Mouse (Mus musculus) MEL (cell line): ENCODE results near the gene 4933428M09Rik. TPM values are rescaled to one million over a fixed set of nuclear protein-coding genes. Genes with fewer than 3 reads are reported as not detected.
A peak's percentile ranks its signal among the peaks of the same experiment; 100 is the strongest.
"Not testable (repeated sequence)": the region's sequence is repeated elsewhere in the genome, so short reads cannot be mapped to it uniquely, and the experiment has no call there.

Experiments
- DNase-seq: peaks from one replicate; pipeline ENCODE4 v3.0.0; 2011; ENCODE audit warnings: low read depth, low spot score
- H3K27ac ChIP-seq: 2 replicates; pipeline ENCODE4 v1.5.1; 2012; ENCODE audit warnings: low read depth, mild to moderate bottlenecking, control low read depth, low read length, moderate library complexity; ENCODE audit not compliant: control insufficient read depth
- H3K27me3 ChIP-seq, 2 experiments: fragments of 150-350 bp in 1 of 2; sonication (generic) in 1 of 2; 2 replicates each; pipeline ENCODE4 v1.6.1; 2012; ENCODE audit warnings: low read length in 2 of 2, mild to moderate bottlenecking in 2 of 2, improper control_type of control experiment in 1 of 2, moderate library complexity in 1 of 2; ENCODE audit not compliant: insufficient read depth in 2 of 2, control insufficient read depth in 1 of 2
- H3K36me3 ChIP-seq, 2 experiments: 2 replicates each; pipeline ENCODE4 v1.6.1; 2012 to 2014; ENCODE audit warnings: low read length in 2 of 2, improper control_type of control experiment in 1 of 2, inconsistent platforms in 1 of 2, mild to moderate bottlenecking in 1 of 2; ENCODE audit not compliant: insufficient read depth in 2 of 2, control insufficient read depth in 1 of 2
- H3K4me1 ChIP-seq, 2 experiments: fragments of 150-350 bp in 1 of 2; sonication (generic) in 1 of 2; 2 replicates each; pipeline ENCODE4 v1.6.1; 2012; ENCODE audit warnings: low read length in 2 of 2, improper control_type of control experiment in 1 of 2, mild to moderate bottlenecking in 1 of 2; ENCODE audit not compliant: insufficient read depth in 2 of 2, control insufficient read depth in 1 of 2
- H3K4me3 ChIP-seq, 2 experiments: fragments of 150-350 bp in 1 of 2; sonication (generic) in 1 of 2; 2 replicates each; pipeline ENCODE4 v1.5.1; 2012; ENCODE audit warnings: low read depth in 2 of 2, low read length in 2 of 2, mild to moderate bottlenecking in 2 of 2, moderate library complexity in 2 of 2, control low read depth in 1 of 2, improper control_type of control experiment in 1 of 2; ENCODE audit not compliant: control insufficient read depth in 1 of 2, insufficient read depth in 1 of 2
- H3K79me2 ChIP-seq: 2 replicates; pipeline ENCODE4 v1.6.1; 2012; ENCODE audit warnings: mild to moderate bottlenecking, low read length, moderate library complexity; ENCODE audit not compliant: control insufficient read depth, poor library complexity, insufficient read depth
- H3K9ac ChIP-seq: 2 replicates; pipeline ENCODE4 v1.6.1; 2012; ENCODE audit warnings: low read depth, mild to moderate bottlenecking, control low read depth, low read length, moderate library complexity; ENCODE audit not compliant: control insufficient read depth, poor library complexity, severe bottlenecking
- H3K9me3 ChIP-seq: fragments of 150-350 bp; sonication (generic); replicated peaks from 2 replicates; pipeline ENCODE4 v1.6.1; 2012; ENCODE audit warnings: mild to moderate bottlenecking, low read length, improper control_type of control experiment, moderate library complexity; ENCODE audit not compliant: insufficient read depth
- BHLHE40 ChIP-seq: IDR thresholded peaks from 2 replicates; pipeline ENCODE4 v1.6.1; 2012; ENCODE audit warnings: low read depth, mild to moderate bottlenecking, inconsistent platforms, low read length, improper control_type of control experiment, borderline replicate concordance
- CHD1 ChIP-seq: IDR thresholded peaks from 2 replicates; pipeline ENCODE4 v1.6.1; 2012; ENCODE audit warnings: low read depth, mild to moderate bottlenecking, inconsistent platforms, low read length, improper control_type of control experiment
- CTCF ChIP-seq, 3 experiments: IDR thresholded peaks in 2 of 3; conservative IDR thresholded peaks in 1 of 3; 2 replicates each; pipeline ENCODE4 v1.5.1; 2011 to 2012; ENCODE audit warnings: low read length in 3 of 3, low read depth in 2 of 3, mild to moderate bottlenecking in 2 of 3, improper control_type of control experiment in 1 of 3, inconsistent platforms in 1 of 3, mixed read lengths in 1 of 3, moderate library complexity in 1 of 3; ENCODE audit not compliant: control insufficient read depth in 1 of 3, insufficient read depth in 1 of 3, poor library complexity in 1 of 3, severe bottlenecking in 1 of 3
- ELF1 ChIP-seq: IDR thresholded peaks from 2 replicates; pipeline ENCODE4 v1.6.1; 2014; ENCODE audit warnings: low read depth, mild to moderate bottlenecking, inconsistent platforms, low read length, improper control_type of control experiment, moderate library complexity
- ETS1 ChIP-seq: IDR thresholded peaks from 2 replicates; pipeline ENCODE4 v1.6.1; 2012; ENCODE audit warnings: low read depth, mild to moderate bottlenecking, inconsistent platforms, low read length, improper control_type of control experiment, moderate library complexity
- HCFC1 ChIP-seq: IDR thresholded peaks from 2 replicates; pipeline ENCODE4 v1.6.1; 2012; ENCODE audit warnings: low read depth, mild to moderate bottlenecking, inconsistent platforms, low read length, improper control_type of control experiment, moderate library complexity
- MAZ ChIP-seq: IDR thresholded peaks from 2 replicates; pipeline ENCODE4 v1.6.1; 2012; ENCODE audit warnings: low read depth, mild to moderate bottlenecking, inconsistent platforms, low read length, improper control_type of control experiment
- MXI1 ChIP-seq: IDR thresholded peaks from 2 replicates; pipeline ENCODE4 v1.6.1; 2011; ENCODE audit warnings: mild to moderate bottlenecking, low read depth, low read length, improper control_type of control experiment
- MYB ChIP-seq: IDR thresholded peaks from 2 replicates; pipeline ENCODE4 v1.6.1; 2011; ENCODE audit warnings: mild to moderate bottlenecking, low read depth, low read length, improper control_type of control experiment
- MYC ChIP-seq: IDR thresholded peaks from 2 replicates; pipeline ENCODE4 v1.6.1; 2011; ENCODE audit warnings: low read depth, mild to moderate bottlenecking, low read length, improper control_type of control experiment, moderate library complexity
- NELFE ChIP-seq: IDR thresholded peaks from 2 replicates; pipeline ENCODE4 v1.6.1; 2011; ENCODE audit warnings: low read depth, low read length, improper control_type of control experiment
- POLR2A ChIP-seq, 2 experiments: IDR thresholded peaks; 2 replicates each; pipeline ENCODE4 v1.6.1; 2011 to 2012; ENCODE audit warnings: low read length in 2 of 2, mild to moderate bottlenecking in 2 of 2, control low read depth in 1 of 2, improper control_type of control experiment in 1 of 2, low read depth in 1 of 2, moderate library complexity in 1 of 2; ENCODE audit not compliant: control insufficient read depth in 1 of 2, insufficient read depth in 1 of 2, poor library complexity in 1 of 2
- POLR2AphosphoS2 ChIP-seq: IDR thresholded peaks from 2 replicates; pipeline ENCODE4 v1.6.1; 2011; ENCODE audit warnings: low read length, improper control_type of control experiment
- RAD21 ChIP-seq: IDR thresholded peaks from 2 replicates; pipeline ENCODE4 v1.6.1; 2011; ENCODE audit warnings: mild to moderate bottlenecking, low read depth, low read length, improper control_type of control experiment
- TBP ChIP-seq: IDR thresholded peaks from 2 replicates; pipeline ENCODE4 v1.8.0; 2011; ENCODE audit warnings: low read depth, low read length, improper control_type of control experiment
- USF2 ChIP-seq, 2 experiments: IDR thresholded peaks; 2 replicates each; pipeline ENCODE4 v1.6.1; 2011 to 2012; ENCODE audit warnings: improper control_type of control experiment in 2 of 2, low read length in 2 of 2, borderline replicate concordance in 1 of 2, inconsistent platforms in 1 of 2, low read depth in 1 of 2, mild to moderate bottlenecking in 1 of 2; ENCODE audit not compliant: insufficient read depth in 1 of 2
- polyA plus RNA-seq, 2 experiments: library from polyadenylated mRNA; stranded (reverse) in 1 of 2; unstranded in 1 of 2; fragments of >175 nt in 1 of 2; fragments of >200 nt in 1 of 2; gene quantifications; 2 replicates each; pipeline versions ENCODE4 v1.2.1 to v1.2.4; 2012; ENCODE audit warnings: low replicate concordance in 2 of 2, low read depth in 1 of 2; ENCODE audit not compliant: insufficient read length in 2 of 2, insufficient read depth in 1 of 2, missing spikeins in 1 of 2
- total RNA-seq: library from RNA; depleted of rRNA; stranded (reverse); fragments of 300-350 nt; gene quantifications from 2 replicates; pipeline ENCODE4 v1.2.3, GENCODE M21; 2012

Gene 4933428M09Rik
- total and polyA plus RNA-seq, 3 experiments: 0.15 TPM; not detected in 2

DNA sequence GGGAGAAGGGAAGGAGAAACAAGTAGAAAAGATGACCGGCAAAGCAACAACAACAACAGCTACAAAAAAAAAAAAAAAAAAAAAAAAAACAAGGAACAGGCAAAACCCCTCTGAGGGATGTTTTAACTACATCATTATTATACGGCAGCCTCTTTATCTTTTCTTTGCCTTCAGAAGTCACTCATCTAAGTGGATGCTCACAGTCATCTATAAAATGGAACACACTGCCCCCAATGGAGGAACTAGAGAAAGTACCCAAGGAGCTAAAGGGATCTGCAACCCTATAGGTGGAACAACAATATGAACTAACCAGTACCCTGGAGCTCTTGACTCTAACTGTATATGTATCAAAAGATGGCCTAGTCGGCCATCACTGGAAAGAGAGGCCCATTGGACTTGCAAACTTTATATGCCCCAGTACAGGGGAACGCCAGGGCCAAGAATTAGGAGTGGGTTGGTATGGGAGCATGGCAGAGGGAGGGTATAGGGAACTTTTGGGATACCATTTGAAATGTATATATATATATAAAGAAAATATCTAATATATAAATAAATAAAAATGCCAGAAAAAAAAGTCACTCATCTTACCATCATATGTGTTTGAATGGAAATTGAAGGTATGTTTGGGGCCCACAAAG is 30.3 kb downstream of the 4933428M09Rik start:
- not testable (repeated sequence) for H3K36me3 ChIP-seq, H3K9ac ChIP-seq, H3K9me3 ChIP-seq, H3K4me1 ChIP-seq, H3K79me2 ChIP-seq, H3K27me3 ChIP-seq, H3K27ac ChIP-seq, H3K4me3 ChIP-seq
- DNase-seq: peak; percentile 60
- TF ChIP-seq CTCF (IDR thresholded peaks at IDR 0.05 in 2 of 3, conservative IDR thresholded peaks at IDR 0.05 in 1 of 3; ENCODE audit: control insufficient read depth in 1 of 3, insufficient read depth in 1 of 3, low read depth in 2 of 3, low read length in 3 of 3, poor library complexity in 1 of 3, severe bottlenecking in 1 of 3): peak in 1 of 3 experiments; percentile 25; a peak in 1 of 6 replicates
- TF ChIP-seq RAD21: peak; percentile 12
- TF ChIP-seq, all 39 proteins: peak for 2; not testable (repeated sequence) for 37

DNA sequence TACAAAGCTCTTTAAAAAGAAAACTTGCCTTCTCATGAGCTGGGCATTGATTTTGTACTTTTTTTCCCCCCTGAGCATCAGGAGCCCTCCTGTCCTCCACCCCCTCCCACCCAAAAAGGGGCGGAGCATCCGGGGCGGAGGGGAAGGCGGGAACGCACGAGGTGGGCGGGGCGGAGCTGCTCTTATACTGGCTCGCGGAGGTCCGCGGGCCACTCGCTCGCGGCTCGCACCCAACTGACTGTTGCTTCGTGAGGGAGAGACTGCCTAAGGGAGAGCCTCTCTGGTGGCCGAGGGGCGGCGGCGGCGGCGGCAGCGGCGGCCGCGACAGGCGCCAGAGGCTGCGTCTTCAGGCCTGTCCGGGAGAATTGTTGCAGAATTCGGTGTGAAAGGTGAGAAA is 30.8 kb downstream of the 4933428M09Rik start, which contains the start of gene Mum1l1:
Mum1l1 (plus strand) TSS at position 214 of the 397 bp plus-strand sequence.
- peaks cover 0 to 11% of the 10 kb centered on the region in 2 experiments; a peak in 2 of 4 replicates for H3K36me3 ChIP-seq
- H3K27ac ChIP-seq: no peak within 1 kb of the TSS
- H3K27me3 ChIP-seq: no peaks in the 10 kb centered on the region
- H3K9ac ChIP-seq: peak within 1 kb of the TSS; percentile 65
- H3K4me3 ChIP-seq: peak within 1 kb of the TSS; percentile 58 to 60
- no peak for TF ChIP-seq POLR2AphosphoS2
- TF ChIP-seq MYC: no peak
- no peak for TF ChIP-seq ETS1
- TF ChIP-seq MAZ: peak; percentile 41; the same call in 1 of the 2 replicates
- no peak for TF ChIP-seq NELFE
- TF ChIP-seq HCFC1: no peak
- no peak for TF ChIP-seq MXI1
- TF ChIP-seq USF2 (IDR thresholded peaks at IDR 0.05; ENCODE audit: borderline replicate concordance in 1 of 2, insufficient read depth in 1 of 2, low read depth in 1 of 2, low read length in 2 of 2): no peak
- TF ChIP-seq ELF1: no peak
- no peak for TF ChIP-seq RAD21
- no peak for TF ChIP-seq MYB
- peak; percentile 29 to 62; a peak in 1 of 4 replicates for TF ChIP-seq POLR2A (IDR thresholded peaks at IDR 0.05; ENCODE audit: control insufficient read depth in 1 of 2, insufficient read depth in 1 of 2, low read depth in 1 of 2, low read length in 2 of 2, poor library complexity in 1 of 2)
- TF ChIP-seq CHD1: no peak
- TF ChIP-seq TBP: peak; percentile 54; the same call in 1 of the 2 replicates
- TF ChIP-seq BHLHE40: no peak
- H3K79me2 ChIP-seq: no peaks in the 10 kb centered on the region
- H3K4me1 ChIP-seq: peaks cover 3 to 8% of the 10 kb centered on the region in 2 experiments
- DNase-seq: peak; percentile 77
- no peaks in the 10 kb centered on the region for H3K9me3 ChIP-seq
